Mouse (Mus musculus): ENCODE results near the gene Slc25a44. TPM values are rescaled to one million over a fixed set of nuclear protein-coding genes. Genes with fewer than 3 reads are reported as not detected.
"Not testable (repeated sequence)": the region's sequence is repeated elsewhere in the genome, so short reads cannot be mapped to it uniquely, and the experiment has no call there.

Gene Slc25a44
- polyA plus RNA-seq, 1 experiment: 1.2 TPM

- 0 out of 2 replicates have a peak, but pooled peaks cover 2% of the 10 kb centered on the region for H3K9me3 ChIP-seq (ENCODE audit: control insufficient read depth, low read length)
- no peak overlapping the region for H3K4me3 ChIP-seq (replicated peaks)
- peaks cover 75% of the 10 kb centered on the region for H3K36me3 ChIP-seq (ENCODE audit: control insufficient read depth)
- no peaks in the 10 kb centered on the region for H3K27me3 ChIP-seq (ENCODE audit: control insufficient read depth)
- peaks cover 1% of the 10 kb centered on the region; the same call in 1 of the 2 replicates for H3K4me1 ChIP-seq (ENCODE audit: control insufficient read depth)
- TF ChIP-seq GATA1 (IDR thresholded peaks at IDR 0.05; ENCODE audit: low read length): no peak
- no peak for TF ChIP-seq TAL1 (IDR thresholded peaks at IDR 0.05; ENCODE audit: low read length)
Measured at GRCm38 (mm10) chr3:88393776-88394375, 31.1 kb downstream of the Slc25a44 start.

- no peaks in the 10 kb centered on the region for H3K36me3 ChIP-seq (ENCODE audit: control insufficient read depth)
- H3K4me3 ChIP-seq (replicated peaks): no peak within 1 kb of the TSS
- peaks cover 7% of the 10 kb centered on the region for H3K4me1 ChIP-seq (ENCODE audit: control insufficient read depth)
- TF ChIP-seq TAL1 (IDR thresholded peaks at IDR 0.05; ENCODE audit: low read length) (no peak), GATA1 (IDR thresholded peaks at IDR 0.05; ENCODE audit: low read length) (no peak)
- H3K27me3 ChIP-seq (ENCODE audit: control insufficient read depth): peaks cover 2% of the 10 kb centered on the region; the same call in 1 of the 2 replicates
- no peaks in the 10 kb centered on the region for H3K9me3 ChIP-seq (ENCODE audit: control insufficient read depth, low read length)
Measured at GRCm38 (mm10) chr3:88384364-88384763, 40.6 kb downstream of the Slc25a44 start, which contains the start of gene Bglap. TSS of gene Bglap (minus strand) at chr3:88384464.

- not testable (repeated sequence) for H3K27me3 ChIP-seq (ENCODE audit: control insufficient read depth); H3K9me3 ChIP-seq (ENCODE audit: control insufficient read depth, low read length); H3K4me1 ChIP-seq (ENCODE audit: control insufficient read depth); H3K36me3 ChIP-seq (ENCODE audit: control insufficient read depth); H3K4me3 ChIP-seq (replicated peaks)
Measured at GRCm38 (mm10) chr3:88382383-88382782, 42.6 kb downstream of the Slc25a44 start.

GRCm38 (mm10) chr3:88381389-88382315 lies 43.3 kb downstream of the Slc25a44 start:
- H3K4me3 ChIP-seq (replicated peaks); H3K27me3 ChIP-seq (ENCODE audit: control insufficient read depth); H3K36me3 ChIP-seq (ENCODE audit: control insufficient read depth); H3K4me1 ChIP-seq (ENCODE audit: control insufficient read depth); H3K9me3 ChIP-seq (ENCODE audit: control insufficient read depth, low read length): not testable (repeated sequence)

GRCm38 (mm10) chr3:88378599-88378998 lies 46.3 kb downstream of the Slc25a44 start, which contains the start of gene Bglap2:
TSS of gene Bglap2 (minus strand) at chr3:88378699.
- H3K4me3 ChIP-seq (replicated peaks); H3K36me3 ChIP-seq (ENCODE audit: control insufficient read depth); H3K9me3 ChIP-seq (ENCODE audit: control insufficient read depth, low read length): not testable (repeated sequence)
- peaks cover 17% of the 10 kb centered on the region for H3K4me1 ChIP-seq (ENCODE audit: control insufficient read depth)
- H3K27me3 ChIP-seq (ENCODE audit: control insufficient read depth): peaks cover 12% of the 10 kb centered on the region

- not testable (repeated sequence) for H3K4me3 ChIP-seq (replicated peaks); H3K36me3 ChIP-seq (ENCODE audit: control insufficient read depth); H3K9me3 ChIP-seq (ENCODE audit: control insufficient read depth, low read length)
- Histone ChIP-seq H3K4me1 (ENCODE audit: control insufficient read depth) (peaks cover 14% of the 10 kb centered on the region), H3K27me3 (ENCODE audit: control insufficient read depth) (peaks cover 14% of the 10 kb centered on the region)
Measured at GRCm38 (mm10) chr3:88376644-88377043, 48.3 kb downstream of the Slc25a44 start.

- H3K36me3 ChIP-seq (ENCODE audit: control insufficient read depth); H3K4me3 ChIP-seq (replicated peaks); H3K9me3 ChIP-seq (ENCODE audit: control insufficient read depth, low read length): not testable (repeated sequence)
- Histone ChIP-seq H3K4me1 (ENCODE audit: control insufficient read depth) (peaks cover 10% of the 10 kb centered on the region), H3K27me3 (ENCODE audit: control insufficient read depth) (peaks cover 12% of the 10 kb centered on the region)
Measured at GRCm38 (mm10) chr3:88375750-88376626, 49.0 kb downstream of the Slc25a44 start.

- H3K4me1 ChIP-seq (ENCODE audit: control insufficient read depth): peaks cover 13% of the 10 kb centered on the region
- not testable (repeated sequence) for H3K36me3 ChIP-seq (ENCODE audit: control insufficient read depth); H3K4me3 ChIP-seq (replicated peaks)
- peaks cover 30% of the 10 kb centered on the region for H3K9me3 ChIP-seq (ENCODE audit: control insufficient read depth, low read length)
- H3K27me3 ChIP-seq (ENCODE audit: control insufficient read depth): peaks cover 11% of the 10 kb centered on the region
Measured at GRCm38 (mm10) chr3:88372643-88373042, 52.3 kb downstream of the Slc25a44 start, which contains the start of gene Bglap3. TSS of gene Bglap3 (minus strand) at chr3:88372743.

- peaks cover 30% of the 10 kb centered on the region for H3K27me3 ChIP-seq (ENCODE audit: control insufficient read depth)
- H3K36me3 ChIP-seq (ENCODE audit: control insufficient read depth): peaks cover 15% of the 10 kb centered on the region
- H3K9me3 ChIP-seq (ENCODE audit: control insufficient read depth, low read length): peaks cover 35% of the 10 kb centered on the region
- H3K4me1 ChIP-seq (ENCODE audit: control insufficient read depth): peaks cover 38% of the 10 kb centered on the region
- not testable (repeated sequence) for H3K4me3 ChIP-seq (replicated peaks)
Measured at GRCm38 (mm10) chr3:88368511-88368910, 56.4 kb downstream of the Slc25a44 start.

- Histone ChIP-seq H3K27me3 (ENCODE audit: control insufficient read depth) (peaks cover 27% of the 10 kb centered on the region), H3K36me3 (ENCODE audit: control insufficient read depth) (peaks cover 24% of the 10 kb centered on the region), H3K4me1 (ENCODE audit: control insufficient read depth) (peaks cover 48% of the 10 kb centered on the region), H3K9me3 (ENCODE audit: control insufficient read depth, low read length) (peaks cover 35% of the 10 kb centered on the region)
- H3K4me3 ChIP-seq (replicated peaks): not testable (repeated sequence)
Measured at GRCm38 (mm10) chr3:88367517-88367916, 57.4 kb downstream of the Slc25a44 start.

- peaks cover 53% of the 10 kb centered on the region for H3K4me1 ChIP-seq (ENCODE audit: control insufficient read depth)
- H3K36me3 ChIP-seq (ENCODE audit: control insufficient read depth): peaks cover 30% of the 10 kb centered on the region
- peaks cover 35% of the 10 kb centered on the region for H3K9me3 ChIP-seq (ENCODE audit: control insufficient read depth, low read length)
- not testable (repeated sequence) for H3K4me3 ChIP-seq (replicated peaks)
- peaks cover 27% of the 10 kb centered on the region for H3K27me3 ChIP-seq (ENCODE audit: control insufficient read depth)
Measured at GRCm38 (mm10) chr3:88366830-88367428, 58.0 kb downstream of the Slc25a44 start.
